Mouse (Mus musculus) heart, postnatal 0 days (tissue): ENCODE data around the gene Shbg.

Experiments used
- CTCF ChIP-seq: IDR thresholded peaks from 2 replicates; pipeline ENCODE4 v1.5.1; 2016; ENCODE audit warnings: antibody characterized with exemption, control low read depth, low read depth
- EP300 ChIP-seq: IDR thresholded peaks from 2 replicates; pipeline ENCODE4 v1.6.1; 2016; ENCODE audit warnings: antibody characterized with exemption, low read depth

DNA sequence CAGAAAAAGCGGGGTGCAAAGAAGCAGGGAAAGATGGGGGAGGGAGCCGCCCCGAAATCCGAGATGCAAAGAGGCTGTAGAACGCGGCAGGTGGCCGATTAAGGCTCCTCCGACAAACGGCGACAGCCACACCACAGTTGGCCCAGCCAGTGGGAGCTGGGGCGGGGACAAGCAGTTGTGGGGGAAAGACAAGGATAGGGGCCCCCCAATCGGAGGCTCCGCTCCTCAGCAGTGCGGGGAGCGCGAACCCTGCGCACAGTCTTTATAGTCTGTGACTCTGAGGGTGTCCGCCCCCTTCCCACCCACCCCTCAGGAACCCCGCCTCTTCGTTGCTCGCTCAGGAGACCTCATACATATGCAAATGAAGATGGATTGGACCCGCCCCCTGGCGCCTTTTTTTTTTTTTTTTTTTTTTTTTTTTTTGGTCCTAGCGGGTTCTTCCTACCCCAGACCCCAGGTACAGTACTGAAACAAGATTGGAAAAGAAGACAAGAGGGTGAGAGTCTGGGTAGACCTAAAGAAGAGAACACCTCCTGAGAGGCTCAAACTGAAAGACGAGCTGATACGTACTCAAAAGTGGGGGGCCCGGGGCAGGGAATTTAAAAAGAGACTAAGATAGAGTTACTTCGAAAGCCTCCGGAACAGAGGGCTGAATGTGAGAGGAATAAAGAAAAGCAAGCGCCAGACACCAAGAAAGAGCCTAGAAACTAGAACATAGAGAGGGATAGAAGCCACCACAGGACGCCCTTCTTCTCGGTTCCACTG lies 11.8 kb downstream of the Shbg start, which contains the start of gene Atp1b2:
- no peak for TF ChIP-seq CTCF
- TF ChIP-seq EP300: no peak
